Mouse (Mus musculus) kidney, adult 10 weeks (tissue): ENCODE measurements around the gene Adgre1. TPM values are rescaled to one million over a fixed set of nuclear protein-coding genes. Genes with fewer than 3 reads are reported as not detected.

ENCODE experiments used
- polyA plus RNA-seq: library from polyadenylated mRNA; stranded (reverse); fragments of 350-450 nt; fragmentation: Illumina TruSeq; extraction: RNeasy Lipid Tissue Mini Kit (QIAGEN cat#74804); gene quantifications from one replicate; pipeline ENCODE4 v1.2.3, GENCODE M21; 2014; ENCODE audit warnings: low read depth, low replicate concordance

Adgre1 gene
- 3.0 TPM for polyA plus RNA-seq

DNA sequence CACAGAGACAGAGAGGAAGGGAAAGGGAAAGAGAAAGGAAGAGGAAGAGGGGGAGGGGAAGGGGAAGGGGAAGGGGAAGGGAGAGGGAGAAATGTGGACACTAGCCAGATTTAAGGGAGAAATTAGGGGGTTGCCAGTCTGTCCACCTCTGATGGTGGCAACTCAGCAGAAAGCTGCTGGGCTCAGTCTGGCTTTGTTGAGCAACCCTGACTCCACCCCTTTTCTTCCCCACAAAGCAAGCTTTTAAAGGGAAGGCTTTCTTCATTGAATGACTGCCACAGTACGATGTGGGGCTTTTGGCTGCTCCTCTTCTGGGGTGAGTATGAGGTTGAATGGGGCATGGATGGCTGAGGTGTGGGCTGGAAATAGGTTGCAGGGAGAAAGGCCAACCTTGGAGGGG is at the start of gene Adgre1:
Adgre1 (plus strand) TSS at position 251 of the 400 bp plus-strand sequence.

Other genes starting within 250 kb of the Adgre1 start
- not detected for gene Cd70, start 208.9 kb upstream of the Adgre1 start, polyA plus RNA-seq
- gene Tnfsf14, start 164.5 kb upstream of the Adgre1 start, polyA plus RNA-seq, result not detected
- gene C3, start 130.6 kb upstream of the Adgre1 start, polyA plus RNA-seq, result 24.6 TPM
- gene Gpr108, start 110.2 kb upstream of the Adgre1 start, polyA plus RNA-seq, result 1.1 TPM
- gene Trip10, start 109.2 kb upstream of the Adgre1 start, polyA plus RNA-seq, result 3.2 TPM
- not detected for gene Vav1, start 79.6 kb upstream of the Adgre1 start, polyA plus RNA-seq
- not detected for gene Vmn2r120, start 186.8 kb downstream of the Adgre1 start, polyA plus RNA-seq